Mouse (Mus musculus) heart, postnatal 0 days (tissue): Measurements from ENCODE around the gene Cbx8.

Experiments used
- CTCF ChIP-seq: IDR thresholded peaks from 2 replicates; pipeline ENCODE4 v1.5.1; 2016; ENCODE audit warnings: antibody characterized with exemption, control low read depth, low read depth
- EP300 ChIP-seq: IDR thresholded peaks from 2 replicates; pipeline ENCODE4 v1.6.1; 2016; ENCODE audit warnings: antibody characterized with exemption, low read depth

- TF ChIP-seq CTCF (no peak), EP300 (no peak)
These were observed 13.1 kb upstream of the Cbx8 start for GRCm38 (mm10) chr11:119053738-119054350.
